Mouse (Mus musculus) adrenal gland, adult 8-10 months (tissue): ENCODE results near the gene E030030I06Rik. TPM values are rescaled to one million over a fixed set of nuclear protein-coding genes. Genes with fewer than 3 reads are reported as not detected.
"Not testable (repeated sequence)": the region's sequence is repeated elsewhere in the genome, so short reads cannot be mapped to it uniquely, and the experiment has no call there.

Experiments used
- DNase-seq: peaks from one replicate; pipeline ENCODE4 v3.0.0; 2022
- total RNA-seq, 4 experiments: library from RNA; stranded (reverse); gene quantifications; 2 replicates each; pipeline ENCODE4 v1.2.4; 2022

The E030030I06Rik gene
- total RNA-seq: 1 to 10 TPM; 3.8 to 8.9 (median 7.0) TPM

- DNase-seq: no peak
These were observed at the start of gene E030030I06Rik for GRCm38 (mm10) chr10:22149073-22149690. Gene E030030I06Rik, minus strand, starts transcription at chr10:22149270.

DNA sequence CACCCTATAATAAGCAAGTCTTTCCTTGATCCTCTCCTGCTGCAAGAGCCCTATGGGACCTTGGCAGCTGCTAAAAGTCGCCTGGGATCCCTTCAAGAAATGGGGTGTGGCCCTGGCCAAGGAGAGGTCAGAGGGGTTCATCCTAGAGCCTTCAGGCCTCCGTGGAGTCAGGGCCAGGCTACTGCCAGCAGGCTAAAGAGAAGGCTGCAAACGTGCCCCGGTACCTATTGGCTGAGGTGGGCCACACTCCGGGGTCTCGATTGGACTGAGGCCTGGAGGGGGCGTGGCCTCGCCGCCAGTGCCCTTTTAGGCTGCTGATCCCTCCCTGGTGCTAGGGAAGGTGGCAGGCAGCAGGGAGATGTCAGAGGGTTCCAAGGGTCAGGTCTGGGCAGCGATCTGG is 42.0 kb upstream of the E030030I06Rik start:
- not testable (repeated sequence) for DNase-seq

DNA sequence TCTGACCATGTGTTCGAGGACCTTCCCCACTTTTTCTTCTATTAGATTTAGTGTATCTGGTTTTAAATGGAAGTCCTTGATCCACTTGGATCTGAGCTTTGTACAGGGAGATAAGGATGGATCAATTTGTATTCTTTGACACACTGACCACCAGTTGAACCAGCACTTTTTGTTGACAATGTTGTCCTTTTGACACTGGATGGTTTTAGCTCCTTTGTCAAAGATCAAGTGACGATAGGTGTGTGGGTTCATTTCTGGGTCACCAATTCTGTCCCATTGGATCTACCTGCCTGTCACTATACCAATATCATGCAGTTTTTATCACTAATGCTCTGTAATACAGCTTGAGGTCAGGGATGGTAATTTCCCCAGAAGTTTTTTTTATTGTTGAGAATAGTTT is 27.4 kb upstream of the E030030I06Rik start:
- not testable (repeated sequence) for DNase-seq

DNA sequence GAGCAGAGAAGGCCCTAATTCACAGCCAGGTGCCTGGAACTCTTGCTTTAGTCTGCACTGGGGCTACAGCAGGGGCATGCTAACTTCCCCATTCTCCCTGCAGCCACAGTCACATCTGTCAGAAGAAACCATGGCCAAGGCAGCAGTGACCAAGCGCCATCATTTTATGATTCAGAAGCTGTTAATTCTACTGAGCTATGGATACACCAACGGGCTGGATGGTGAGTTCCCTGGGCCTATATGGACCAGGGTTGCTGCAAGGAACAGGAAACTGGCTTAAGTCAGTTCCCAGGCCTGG is 25.1 kb upstream of the E030030I06Rik start:
- DNase-seq: not testable (repeated sequence)

- DNase-seq: not testable (repeated sequence)
These were observed 24.5 kb upstream of the E030030I06Rik start for GRCm38 (mm10) chr10:22173335-22174189.

DNA sequence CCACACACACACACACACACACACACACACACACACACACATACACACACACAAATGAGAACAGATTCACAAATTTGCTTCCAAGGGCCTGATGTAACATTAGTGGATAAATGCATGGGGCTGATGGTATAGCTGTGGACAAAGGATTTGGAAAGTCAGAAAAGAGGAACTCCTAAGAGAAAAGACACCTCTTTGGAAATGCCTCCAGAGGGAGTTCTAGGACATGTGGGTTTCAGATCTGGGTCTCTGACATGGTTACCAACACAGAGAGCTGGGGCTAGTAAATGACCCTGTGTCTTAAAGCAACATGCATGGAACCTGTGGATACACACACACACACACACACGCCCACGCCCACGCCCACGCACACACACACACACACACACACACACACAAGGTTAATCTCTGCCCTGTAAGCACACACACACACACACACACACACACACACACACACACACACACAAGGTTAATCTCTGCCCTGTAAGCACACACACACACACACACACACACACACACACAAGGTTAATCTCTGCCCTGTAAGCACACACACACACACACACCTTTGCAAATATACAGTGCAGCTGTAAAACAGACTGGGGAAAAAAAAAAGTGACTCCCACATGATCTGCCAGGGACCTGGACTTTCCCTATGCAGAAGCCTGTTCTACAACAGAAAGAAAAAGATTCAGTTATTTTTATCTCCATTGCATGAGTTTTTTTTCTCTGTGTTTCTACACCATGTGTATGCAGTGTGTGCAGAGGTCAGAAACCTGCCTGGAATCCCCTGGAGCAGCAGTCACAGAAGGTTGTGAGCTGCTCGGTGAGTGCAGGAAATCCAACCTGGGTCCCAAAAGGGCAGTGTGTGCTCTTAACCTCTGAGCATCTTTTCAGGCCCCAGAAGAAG is 23.6 kb upstream of the E030030I06Rik start:
- DNase-seq: not testable (repeated sequence)

- DNase-seq: not testable (repeated sequence)
These were observed 20.0 kb upstream of the E030030I06Rik start for GRCm38 (mm10) chr10:22169116-22169515.

GRCm38 (mm10) chr10:22167061-22167460 is 18.0 kb upstream of the E030030I06Rik start:
- DNase-seq: not testable (repeated sequence)

DNA sequence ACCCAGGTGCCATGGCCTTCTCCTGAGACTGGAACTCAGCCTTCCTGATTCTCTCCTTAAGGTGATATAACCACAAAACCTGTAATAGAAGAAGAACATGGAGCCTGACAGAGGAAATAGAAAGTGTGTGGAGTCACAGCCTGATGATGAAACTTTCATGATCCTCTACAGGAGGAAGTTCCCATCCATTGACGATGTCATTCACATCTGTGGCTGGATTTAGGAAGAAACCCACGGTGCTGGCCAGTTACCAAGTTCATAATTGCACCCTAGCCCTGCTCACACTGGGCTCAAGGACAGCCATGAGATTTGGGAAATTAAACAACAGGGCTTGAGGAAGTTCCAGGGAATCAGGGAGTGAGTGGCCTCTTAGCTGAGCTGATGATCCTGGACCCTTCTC is 17.0 kb upstream of the E030030I06Rik start:
- DNase-seq: not testable (repeated sequence)

- not testable (repeated sequence) for DNase-seq
These were observed 16.4 kb upstream of the E030030I06Rik start for GRCm38 (mm10) chr10:22165328-22166003.

- DNase-seq: peak; percentile 47
These were observed 14.9 kb upstream of the E030030I06Rik start for GRCm38 (mm10) chr10:22163705-22164583.

DNA sequence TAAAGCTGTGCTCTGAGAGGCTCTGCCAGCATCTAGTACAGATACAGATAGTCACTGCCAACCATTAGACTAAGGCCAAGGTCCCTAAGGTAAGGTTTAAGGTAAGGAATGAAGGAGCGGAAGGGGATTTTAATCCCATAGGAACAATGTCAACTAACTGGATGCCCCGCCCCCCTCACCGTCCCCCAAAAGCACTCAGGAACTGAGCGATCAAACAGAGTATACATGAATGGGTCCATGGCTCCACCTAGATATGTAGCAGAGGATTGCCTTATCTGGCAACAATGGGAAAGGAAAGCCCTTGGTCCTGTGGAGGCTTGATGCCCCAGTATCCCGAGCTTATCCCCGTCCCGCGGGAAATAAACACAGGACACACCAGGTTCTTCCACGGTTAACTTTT is 14.2 kb upstream of the E030030I06Rik start:
- DNase-seq: not testable (repeated sequence)

DNA sequence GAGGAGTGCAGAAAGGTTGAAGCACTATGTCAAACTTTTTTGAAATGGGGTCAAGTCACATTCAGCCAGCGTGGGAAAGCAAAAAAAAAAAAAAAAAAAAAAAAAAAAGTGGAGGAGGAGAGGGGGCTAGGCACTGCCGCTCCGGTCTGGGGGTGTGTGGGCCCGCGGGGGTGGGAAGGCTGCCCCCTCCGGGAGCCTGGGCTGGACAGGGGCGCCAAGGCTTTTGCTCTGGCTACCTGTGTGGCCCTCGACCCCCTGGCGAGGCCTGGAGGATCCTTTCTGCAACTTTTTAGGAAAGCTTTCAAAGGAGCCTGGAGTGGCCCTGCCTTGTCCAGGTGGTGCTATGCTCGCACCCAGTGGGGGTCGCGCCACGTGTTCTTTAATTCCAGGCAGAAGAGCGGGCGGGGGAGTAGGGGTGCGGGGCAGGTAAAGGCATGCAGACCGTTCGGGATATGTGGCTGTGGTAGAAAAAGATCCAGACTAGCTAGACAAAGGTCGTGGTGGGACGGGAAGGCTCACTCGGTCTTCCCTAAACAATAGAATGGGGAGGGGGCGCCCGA is 10.6 kb upstream of the E030030I06Rik start:
- no peak for DNase-seq

GRCm38 (mm10) chr10:22159131-22159561 is 10.1 kb upstream of the E030030I06Rik start:
- DNase-seq: no peak

- DNase-seq: peak; percentile 63
These were observed 9.4 kb upstream of the E030030I06Rik start, which contains the start of the genes Raet1e and H60b for GRCm38 (mm10) chr10:22158310-22158999. Gene Raet1e, plus strand, starts transcription at chr10:22158569. Gene H60b, plus strand, starts transcription at chr10:22158586.

DNA sequence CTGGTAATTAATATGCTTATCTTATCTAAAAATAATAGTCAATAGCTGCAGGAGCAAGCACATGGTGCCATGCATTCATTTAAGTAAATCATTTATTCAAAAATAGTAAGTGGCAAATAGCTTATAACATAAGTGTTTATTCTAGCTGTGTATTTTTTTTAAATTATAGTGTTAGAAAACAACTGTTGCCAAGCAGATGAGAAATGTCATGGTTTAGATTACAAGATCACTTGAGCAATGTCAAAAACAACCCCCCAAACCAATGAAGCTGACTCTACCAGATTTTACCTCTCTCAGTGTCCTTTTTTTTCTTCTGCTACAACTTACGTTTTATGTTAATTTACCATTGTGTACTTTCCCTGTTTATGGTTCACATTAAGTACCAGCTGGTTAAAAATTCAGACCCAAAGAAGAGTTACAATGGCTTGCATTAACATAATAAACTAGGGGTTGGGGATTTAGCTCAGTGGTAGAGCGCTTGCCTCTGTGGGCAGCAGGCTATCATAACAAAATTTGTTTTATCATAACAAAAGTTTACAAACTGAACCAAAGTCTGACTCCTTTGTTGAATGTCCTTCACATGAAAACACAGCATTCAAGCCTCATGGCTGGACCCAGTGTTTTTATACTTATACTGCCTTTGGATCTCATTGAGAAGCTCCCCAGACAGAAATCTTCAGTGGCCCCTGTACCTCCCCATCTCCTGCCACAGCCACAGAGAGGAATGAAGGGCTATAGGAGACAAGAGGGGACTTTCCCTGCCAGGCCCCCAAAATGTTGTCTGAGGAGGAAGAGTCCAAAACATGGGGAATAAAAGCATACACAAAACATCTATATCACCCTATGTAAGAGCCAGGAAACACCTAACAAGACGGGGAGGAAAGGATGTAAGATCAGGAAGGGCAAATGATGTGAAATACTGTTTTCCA is 6.1 kb upstream of the E030030I06Rik start:
- no peak for DNase-seq

DNA sequence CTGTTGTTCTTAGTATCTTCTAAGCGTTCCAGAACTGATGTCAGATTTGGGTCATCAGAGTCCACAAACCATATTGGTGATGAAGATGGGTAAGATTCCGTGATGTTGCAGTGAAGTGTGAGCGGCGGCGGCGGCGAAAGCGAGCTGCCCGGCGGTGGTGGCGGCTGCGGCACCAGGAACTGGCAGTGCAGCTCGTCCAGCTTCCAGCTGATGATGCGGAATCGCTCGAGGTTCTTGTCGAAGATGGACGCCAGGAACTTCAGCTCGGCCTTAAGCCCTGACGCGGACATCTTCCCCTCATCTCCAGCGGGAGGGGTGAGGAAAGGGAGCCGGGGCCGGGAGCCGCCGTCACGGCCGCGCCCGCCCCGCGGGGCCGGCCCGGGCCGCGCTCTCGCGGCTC is 5.1 kb upstream of the E030030I06Rik start:
- not testable (repeated sequence) for DNase-seq

GRCm38 (mm10) chr10:22153147-22153690 is 4.1 kb upstream of the E030030I06Rik start:
- not testable (repeated sequence) for DNase-seq
